Mouse (Mus musculus): ENCODE measurements around the gene Prox1. TPM values are rescaled to one million over a fixed set of nuclear protein-coding genes. Genes with fewer than 3 reads are reported as not detected.

Gene Prox1
- polyA plus RNA-seq, 1 experiment: not detected

GRCm38 (mm10) chr1:190174231-190174630, 3.7 kb upstream of the Prox1 start:
- Histone ChIP-seq H3K4me3 (ENCODE audit: insufficient read depth, low read length) (no peak overlapping the region), H3K27ac (ENCODE audit: insufficient read depth, low read depth, low read length) (no peak overlapping the region), H3K4me1 (ENCODE audit: control insufficient read depth, insufficient read depth, low read length) (no peaks in the 10 kb centered on the region)
- TF ChIP-seq CTCF (IDR thresholded peaks at IDR 0.05; ENCODE audit: low read depth, low read length) (no peak), POLR2A (IDR thresholded peaks at IDR 0.05; ENCODE audit: borderline replicate concordance, low read depth, low read length) (no peak)

GRCm38 (mm10) chr1:190173596-190173995, 3.1 kb upstream of the Prox1 start:
- no peak overlapping the region for H3K27ac ChIP-seq (ENCODE audit: insufficient read depth, low read depth, low read length)
- TF ChIP-seq POLR2A (IDR thresholded peaks at IDR 0.05; ENCODE audit: borderline replicate concordance, low read depth, low read length) (no peak), CTCF (IDR thresholded peaks at IDR 0.05; ENCODE audit: low read depth, low read length) (no peak)
- H3K4me3 ChIP-seq (ENCODE audit: insufficient read depth, low read length): no peak overlapping the region

GRCm38 (mm10) chr1:190172979-190173461, 2.5 kb upstream of the Prox1 start:
- Histone ChIP-seq H3K4me1 (ENCODE audit: control insufficient read depth, insufficient read depth, low read length) (no peaks in the 10 kb centered on the region), H3K27ac (ENCODE audit: insufficient read depth, low read depth, low read length) (no peak overlapping the region), H3K4me3 (ENCODE audit: insufficient read depth, low read length) (no peak overlapping the region)
- no peak for TF ChIP-seq CTCF (IDR thresholded peaks at IDR 0.05; ENCODE audit: low read depth, low read length)
- no peak for TF ChIP-seq POLR2A (IDR thresholded peaks at IDR 0.05; ENCODE audit: borderline replicate concordance, low read depth, low read length)

More at GRCm38 (mm10) chr1:190173596-190173995, 3.1 kb upstream of the Prox1 start:
- H3K4me1 ChIP-seq (ENCODE audit: control insufficient read depth, insufficient read depth, low read length): no peaks in the 10 kb centered on the region

GRCm38 (mm10) chr1:190172311-190172978, 1.9 kb upstream of the Prox1 start:
- H3K27ac ChIP-seq (ENCODE audit: insufficient read depth, low read depth, low read length): no peak overlapping the region
- no peaks in the 10 kb centered on the region for H3K4me1 ChIP-seq (ENCODE audit: control insufficient read depth, insufficient read depth, low read length)
- no peak for TF ChIP-seq CTCF (IDR thresholded peaks at IDR 0.05; ENCODE audit: low read depth, low read length)
- TF ChIP-seq POLR2A (IDR thresholded peaks at IDR 0.05; ENCODE audit: borderline replicate concordance, low read depth, low read length): no peak
- no peak overlapping the region for H3K4me3 ChIP-seq (ENCODE audit: insufficient read depth, low read length)

GRCm38 (mm10) chr1:190171750-190172149, 1.2 kb upstream of the Prox1 start:
- no peaks in the 10 kb centered on the region for H3K4me1 ChIP-seq (ENCODE audit: control insufficient read depth, insufficient read depth, low read length)
- no peak for TF ChIP-seq CTCF (IDR thresholded peaks at IDR 0.05; ENCODE audit: low read depth, low read length)
- no peak for TF ChIP-seq POLR2A (IDR thresholded peaks at IDR 0.05; ENCODE audit: borderline replicate concordance, low read depth, low read length)
- H3K27ac ChIP-seq (ENCODE audit: insufficient read depth, low read depth, low read length): no peak overlapping the region
- no peak overlapping the region for H3K4me3 ChIP-seq (ENCODE audit: insufficient read depth, low read length)

- H3K27ac ChIP-seq (ENCODE audit: insufficient read depth, low read depth, low read length): no peak overlapping the region
- no peaks in the 10 kb centered on the region for H3K4me1 ChIP-seq (ENCODE audit: control insufficient read depth, insufficient read depth, low read length)
- H3K4me3 ChIP-seq (ENCODE audit: insufficient read depth, low read length): no peak overlapping the region
- TF ChIP-seq POLR2A (IDR thresholded peaks at IDR 0.05; ENCODE audit: borderline replicate concordance, low read depth, low read length) (no peak), CTCF (IDR thresholded peaks at IDR 0.05; ENCODE audit: low read depth, low read length) (no peak)
These were observed 827 bp upstream of the Prox1 start for GRCm38 (mm10) chr1:190171341-190171740.

GRCm38 (mm10) chr1:190170819-190171216, 304 bp upstream of the Prox1 start:
- Histone ChIP-seq H3K27ac (ENCODE audit: insufficient read depth, low read depth, low read length) (no peak overlapping the region), H3K4me1 (ENCODE audit: control insufficient read depth, insufficient read depth, low read length) (no peaks in the 10 kb centered on the region), H3K4me3 (ENCODE audit: insufficient read depth, low read length) (no peak overlapping the region)
- TF ChIP-seq POLR2A (IDR thresholded peaks at IDR 0.05; ENCODE audit: borderline replicate concordance, low read depth, low read length): no peak

- Histone ChIP-seq H3K27ac (ENCODE audit: insufficient read depth, low read depth, low read length) (no peak overlapping the region), H3K4me1 (ENCODE audit: control insufficient read depth, insufficient read depth, low read length) (no peaks in the 10 kb centered on the region), H3K4me3 (ENCODE audit: insufficient read depth, low read length) (no peak overlapping the region)
- no peak for TF ChIP-seq POLR2A (IDR thresholded peaks at IDR 0.05; ENCODE audit: borderline replicate concordance, low read depth, low read length)
- TF ChIP-seq CTCF (IDR thresholded peaks at IDR 0.05; ENCODE audit: low read depth, low read length): no peak
These were observed 1.5 kb downstream of the Prox1 start for GRCm38 (mm10) chr1:190168761-190169671.

- Histone ChIP-seq H3K4me3 (ENCODE audit: insufficient read depth, low read length) (no peak overlapping the region), H3K27ac (ENCODE audit: insufficient read depth, low read depth, low read length) (no peak overlapping the region), H3K4me1 (ENCODE audit: control insufficient read depth, insufficient read depth, low read length) (no peaks in the 10 kb centered on the region)
- TF ChIP-seq POLR2A (IDR thresholded peaks at IDR 0.05; ENCODE audit: borderline replicate concordance, low read depth, low read length) (no peak), CTCF (IDR thresholded peaks at IDR 0.05; ENCODE audit: low read depth, low read length) (no peak)
These were observed 2.4 kb downstream of the Prox1 start for GRCm38 (mm10) chr1:190168115-190168514.

- no peak overlapping the region for H3K4me3 ChIP-seq (ENCODE audit: insufficient read depth, low read length)
- H3K27ac ChIP-seq (ENCODE audit: insufficient read depth, low read depth, low read length): no peak overlapping the region
- TF ChIP-seq POLR2A (IDR thresholded peaks at IDR 0.05; ENCODE audit: borderline replicate concordance, low read depth, low read length) (no peak), CTCF (IDR thresholded peaks at IDR 0.05; ENCODE audit: low read depth, low read length) (no peak)
- no peaks in the 10 kb centered on the region for H3K4me1 ChIP-seq (ENCODE audit: control insufficient read depth, insufficient read depth, low read length)
These were observed 2.9 kb downstream of the Prox1 start for GRCm38 (mm10) chr1:190167609-190168008.

Data from bone marrow macrophage, adult 2 months (primary cell).